Mouse (Mus musculus): Measurements from ENCODE around the gene Calhm2. TPM values are rescaled to one million over a fixed set of nuclear protein-coding genes. Genes with fewer than 3 reads are reported as not detected.
"Not testable (repeated sequence)": the region's sequence is repeated elsewhere in the genome, so short reads cannot be mapped to it uniquely, and the experiment has no call there.

Calhm2 gene
- polyA plus RNA-seq, 1 experiment from 2014 or later, result 0.45 TPM

DNA sequence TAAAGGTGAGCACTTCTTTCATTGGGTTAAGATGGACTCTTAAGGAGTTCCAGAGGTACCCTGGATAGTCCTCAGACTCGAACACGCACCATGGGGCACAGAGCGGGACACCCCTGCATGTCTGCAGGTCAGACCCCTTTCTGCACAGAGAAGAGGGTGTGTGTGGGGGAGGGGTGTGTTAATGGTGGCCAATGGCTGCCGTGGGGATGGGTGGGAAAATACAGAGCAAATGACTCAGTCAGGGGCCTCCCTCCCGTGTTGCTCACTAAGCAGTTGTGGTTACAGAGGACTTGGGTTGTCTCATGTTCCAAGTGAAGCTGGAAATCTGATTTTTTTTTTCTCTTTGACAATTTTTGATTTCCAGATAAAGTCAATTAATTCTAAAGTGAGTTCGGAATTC, 4.3 kb upstream of the Calhm2 start:
- Histone ChIP-seq H3K4me2 (ENCODE audit: low read length) (no peak overlapping the region), H3K36me3 (ENCODE audit: control insufficient read depth, insufficient read depth, low read length) (no peaks in the 10 kb centered on the region), H3K4me1 (ENCODE audit: control insufficient read depth, insufficient read depth, low read length) (peaks cover 11% of the 10 kb centered on the region), H3K27ac (replicated peaks; ENCODE audit: low read depth, low read length) (no peak overlapping the region), H3K4me3 (replicated peaks; ENCODE audit: low read depth, low read length) (no peak overlapping the region), H3K9me3 (ENCODE audit: control insufficient read depth, low read length) (no peaks in the 10 kb centered on the region), H3K9ac (replicated peaks; ENCODE audit: low read length) (no peak overlapping the region), H3K27me3 (ENCODE audit: control insufficient read depth, insufficient read depth, low read length) (no peaks in the 10 kb centered on the region)
- DNase-seq (no peak), ATAC-seq (ENCODE audit: low FRiP score, low TSS enrichment) (no peak)
- 90% methylated on average over 6 of the region's 6 CpGs for WGBS

DNA sequence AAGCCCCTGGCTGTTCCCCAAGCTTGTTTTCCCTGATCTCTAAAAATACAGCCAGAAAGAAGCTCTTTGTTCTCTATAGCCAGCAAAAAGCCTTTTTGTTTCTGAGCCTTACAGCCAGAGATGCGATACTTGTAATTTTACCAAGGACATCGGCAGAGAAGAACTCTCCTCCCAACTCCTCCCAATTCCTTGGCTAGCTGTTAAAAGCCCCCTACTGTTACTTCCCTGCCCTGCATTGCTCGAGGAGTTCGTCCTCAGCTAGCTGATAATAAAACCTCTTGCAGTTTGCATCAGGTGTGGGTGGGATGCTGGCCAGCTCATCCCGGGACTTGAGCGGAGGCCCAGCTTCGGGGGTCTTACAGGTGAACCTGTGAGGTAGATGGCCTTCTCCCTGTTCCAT, 1.5 kb upstream of the Calhm2 start:
- DNase-seq, result peak; percentile 13
- not testable (repeated sequence) for H3K27ac ChIP-seq (replicated peaks; ENCODE audit: low read depth, low read length); H3K36me3 ChIP-seq (ENCODE audit: control insufficient read depth, insufficient read depth, low read length); ATAC-seq (ENCODE audit: low FRiP score, low TSS enrichment); H3K9ac ChIP-seq (replicated peaks; ENCODE audit: low read length); H3K4me2 ChIP-seq (ENCODE audit: low read length); H3K4me3 ChIP-seq (replicated peaks; ENCODE audit: low read depth, low read length); H3K9me3 ChIP-seq (ENCODE audit: control insufficient read depth, low read length); H3K27me3 ChIP-seq (ENCODE audit: control insufficient read depth, insufficient read depth, low read length)
- peaks cover 15% of the 10 kb centered on the region for H3K4me1 ChIP-seq (ENCODE audit: control insufficient read depth, insufficient read depth, low read length)
- WGBS, result 53% methylated on average over 7 of the region's 7 CpGs

GRCm38 (mm10) chr19:47137051-47137581, 978 bp downstream of the Calhm2 start:
- no peak for ATAC-seq (ENCODE audit: low FRiP score, low TSS enrichment)

DNA sequence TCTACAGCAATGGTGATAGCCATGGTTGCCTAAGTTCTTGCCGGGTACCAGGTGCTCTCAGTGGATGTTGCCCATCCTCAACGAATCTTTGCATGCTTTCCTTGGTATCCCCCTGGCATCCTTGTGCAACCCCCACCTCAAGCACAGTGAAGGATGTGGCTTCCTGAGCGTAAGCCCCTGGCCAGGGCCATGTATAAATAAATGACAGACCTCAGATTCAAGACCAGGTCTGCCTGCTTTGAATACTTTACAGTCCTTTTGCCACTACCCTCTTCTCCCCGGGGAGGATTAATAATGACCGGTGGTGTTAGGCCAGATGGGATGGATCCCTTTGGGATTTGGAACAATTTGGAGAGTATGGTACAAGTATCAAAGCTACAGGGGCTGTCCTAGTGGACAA, 1.9 kb downstream of the Calhm2 start:
- H3K9me3 ChIP-seq (ENCODE audit: control insufficient read depth, low read length), result no peaks in the 10 kb centered on the region
- H3K27ac ChIP-seq (replicated peaks; ENCODE audit: low read depth, low read length), result no peak overlapping the region
- no peak overlapping the region for H3K4me3 ChIP-seq (replicated peaks; ENCODE audit: low read depth, low read length)
- DNase-seq (no peak), ATAC-seq (ENCODE audit: low FRiP score, low TSS enrichment) (no peak)
- H3K9ac ChIP-seq (replicated peaks; ENCODE audit: low read length), result no peak overlapping the region
- WGBS, result 83% methylated on average over 5 of the region's 5 CpGs
- H3K4me1 ChIP-seq (ENCODE audit: control insufficient read depth, insufficient read depth, low read length), result peaks cover 15% of the 10 kb centered on the region
- H3K36me3 ChIP-seq (ENCODE audit: control insufficient read depth, insufficient read depth, low read length), result peaks cover 22% of the 10 kb centered on the region
- H3K4me2 ChIP-seq (ENCODE audit: low read length), result no peak overlapping the region
- H3K27me3 ChIP-seq (ENCODE audit: control insufficient read depth, insufficient read depth, low read length), result no peaks in the 10 kb centered on the region

More at GRCm38 (mm10) chr19:47137051-47137581, 978 bp downstream of the Calhm2 start:
- no peaks in the 10 kb centered on the region for H3K27me3 ChIP-seq (ENCODE audit: control insufficient read depth, insufficient read depth, low read length)
- peak overlapping the region; percentile 40; the same call in 1 of the 2 replicates for H3K4me2 ChIP-seq (ENCODE audit: low read length)
- H3K9ac ChIP-seq (replicated peaks; ENCODE audit: low read length), result no peak overlapping the region
- DNase-seq, result no peak
- WGBS, result 51% methylated on average over 6 of the region's 6 CpGs
- peaks cover 15% of the 10 kb centered on the region for H3K4me1 ChIP-seq (ENCODE audit: control insufficient read depth, insufficient read depth, low read length)
- H3K36me3 ChIP-seq (ENCODE audit: control insufficient read depth, insufficient read depth, low read length), result peaks cover 12% of the 10 kb centered on the region
- no peak overlapping the region for H3K27ac ChIP-seq (replicated peaks; ENCODE audit: low read depth, low read length)
- no peaks in the 10 kb centered on the region for H3K9me3 ChIP-seq (ENCODE audit: control insufficient read depth, low read length)
- H3K4me3 ChIP-seq (replicated peaks; ENCODE audit: low read depth, low read length), result no peak overlapping the region

- no peak overlapping the region for H3K4me2 ChIP-seq (ENCODE audit: low read length)
- H3K4me3 ChIP-seq (replicated peaks; ENCODE audit: low read depth, low read length), result no peak overlapping the region
- no peak for ATAC-seq (ENCODE audit: low FRiP score, low TSS enrichment)
- H3K27me3 ChIP-seq (ENCODE audit: control insufficient read depth, insufficient read depth, low read length), result no peaks in the 10 kb centered on the region
- no peak overlapping the region for H3K27ac ChIP-seq (replicated peaks; ENCODE audit: low read depth, low read length)
- DNase-seq, result no peak
- no peaks in the 10 kb centered on the region for H3K9me3 ChIP-seq (ENCODE audit: control insufficient read depth, low read length)
- WGBS, result 89% methylated on average over 17 of the region's 17 CpGs
- peaks cover 15% of the 10 kb centered on the region for H3K4me1 ChIP-seq (ENCODE audit: control insufficient read depth, insufficient read depth, low read length)
- peaks cover 28% of the 10 kb centered on the region for H3K36me3 ChIP-seq (ENCODE audit: control insufficient read depth, insufficient read depth, low read length)
- no peak overlapping the region for H3K9ac ChIP-seq (replicated peaks; ENCODE audit: low read length)
Observed at GRCm38 (mm10) chr19:47135568-47135967, 2.5 kb downstream of the Calhm2 start.

DNA sequence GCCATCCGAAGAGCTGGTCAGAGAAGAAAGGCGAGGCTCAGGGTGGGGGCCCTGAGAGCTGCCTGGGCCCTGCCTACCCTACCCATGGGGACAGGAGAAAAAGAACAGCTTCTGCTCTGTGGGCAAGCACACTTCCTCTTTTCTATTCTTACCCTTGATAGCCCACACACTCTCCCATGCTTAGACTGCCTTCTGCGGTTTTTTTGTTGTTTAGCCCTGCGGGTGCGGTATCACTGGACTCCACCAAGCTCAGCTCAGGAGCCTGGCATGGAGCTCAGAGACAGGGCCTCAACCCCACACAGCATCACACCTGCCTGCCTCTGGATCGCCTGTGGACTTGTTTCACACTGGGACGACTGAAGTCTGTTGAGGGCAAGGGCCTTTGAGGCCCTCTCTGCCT, 4.9 kb downstream of the Calhm2 start:
- Histone ChIP-seq H3K4me1 (ENCODE audit: control insufficient read depth, insufficient read depth, low read length) (peaks cover 11% of the 10 kb centered on the region), H3K36me3 (ENCODE audit: control insufficient read depth, insufficient read depth, low read length) (peaks cover 52% of the 10 kb centered on the region), H3K9me3 (ENCODE audit: control insufficient read depth, low read length) (no peaks in the 10 kb centered on the region), H3K27me3 (ENCODE audit: control insufficient read depth, insufficient read depth, low read length) (no peaks in the 10 kb centered on the region), H3K27ac (replicated peaks; ENCODE audit: low read depth, low read length) (no peak overlapping the region), H3K4me3 (replicated peaks; ENCODE audit: low read depth, low read length) (no peak overlapping the region), H3K4me2 (ENCODE audit: low read length) (no peak overlapping the region), H3K9ac (replicated peaks; ENCODE audit: low read length) (no peak overlapping the region)
- ATAC-seq (ENCODE audit: low FRiP score, low TSS enrichment) (no peak), DNase-seq (no peak)
- WGBS, result 95% methylated on average over 7 of the region's 7 CpGs

GRCm38 (mm10) chr19:47130551-47131125, 7.5 kb downstream of the Calhm2 start:
- no peaks in the 10 kb centered on the region for H3K9me3 ChIP-seq (ENCODE audit: control insufficient read depth, low read length)
- 96% methylated on average over 15 of the region's 15 CpGs for WGBS
- no peak overlapping the region for H3K4me3 ChIP-seq (replicated peaks; ENCODE audit: low read depth, low read length)
- H3K36me3 ChIP-seq (ENCODE audit: control insufficient read depth, insufficient read depth, low read length), result peaks cover 77% of the 10 kb centered on the region
- ATAC-seq (ENCODE audit: low FRiP score, low TSS enrichment) (no peak), DNase-seq (no peak)
- H3K27me3 ChIP-seq (ENCODE audit: control insufficient read depth, insufficient read depth, low read length), result no peaks in the 10 kb centered on the region
- H3K9ac ChIP-seq (replicated peaks; ENCODE audit: low read length), result no peak overlapping the region
- H3K4me2 ChIP-seq (ENCODE audit: low read length), result no peak overlapping the region
- H3K27ac ChIP-seq (replicated peaks; ENCODE audit: low read depth, low read length), result no peak overlapping the region
- no peaks in the 10 kb centered on the region for H3K4me1 ChIP-seq (ENCODE audit: control insufficient read depth, insufficient read depth, low read length)

DNA sequence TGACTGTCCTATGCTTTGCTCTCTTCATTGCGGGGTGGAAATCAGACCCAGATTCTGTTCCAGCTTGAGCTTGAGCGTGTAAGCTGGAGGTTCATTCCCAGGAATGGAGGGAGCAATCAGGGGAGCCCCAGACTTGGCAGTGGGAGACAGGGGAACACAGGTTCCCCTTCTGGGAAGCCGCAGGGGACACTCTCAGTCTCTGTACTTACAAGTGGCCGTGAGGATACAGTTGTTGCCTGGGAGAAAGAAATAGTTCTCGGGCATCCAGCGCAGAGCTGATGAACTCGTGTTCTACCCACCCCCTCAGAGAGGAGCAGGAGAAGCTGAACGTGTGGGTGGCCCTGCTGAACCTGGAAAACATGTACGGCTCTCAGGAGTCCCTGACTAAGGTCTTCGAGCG, 9.3 kb downstream of the Calhm2 start:
- H3K27ac ChIP-seq (replicated peaks; ENCODE audit: low read depth, low read length), result no peak overlapping the region
- peaks cover 92% of the 10 kb centered on the region for H3K36me3 ChIP-seq (ENCODE audit: control insufficient read depth, insufficient read depth, low read length)
- H3K4me1 ChIP-seq (ENCODE audit: control insufficient read depth, insufficient read depth, low read length), result no peaks in the 10 kb centered on the region
- WGBS, result 91% methylated on average over 11 of the region's 11 CpGs
- DNase-seq (no peak), ATAC-seq (ENCODE audit: low FRiP score, low TSS enrichment) (no peak)
- H3K27me3 ChIP-seq (ENCODE audit: control insufficient read depth, insufficient read depth, low read length), result no peaks in the 10 kb centered on the region
- no peak overlapping the region for H3K9ac ChIP-seq (replicated peaks; ENCODE audit: low read length)
- no peak overlapping the region for H3K4me2 ChIP-seq (ENCODE audit: low read length)
- no peak overlapping the region for H3K4me3 ChIP-seq (replicated peaks; ENCODE audit: low read depth, low read length)
- no peaks in the 10 kb centered on the region for H3K9me3 ChIP-seq (ENCODE audit: control insufficient read depth, low read length)

DNA sequence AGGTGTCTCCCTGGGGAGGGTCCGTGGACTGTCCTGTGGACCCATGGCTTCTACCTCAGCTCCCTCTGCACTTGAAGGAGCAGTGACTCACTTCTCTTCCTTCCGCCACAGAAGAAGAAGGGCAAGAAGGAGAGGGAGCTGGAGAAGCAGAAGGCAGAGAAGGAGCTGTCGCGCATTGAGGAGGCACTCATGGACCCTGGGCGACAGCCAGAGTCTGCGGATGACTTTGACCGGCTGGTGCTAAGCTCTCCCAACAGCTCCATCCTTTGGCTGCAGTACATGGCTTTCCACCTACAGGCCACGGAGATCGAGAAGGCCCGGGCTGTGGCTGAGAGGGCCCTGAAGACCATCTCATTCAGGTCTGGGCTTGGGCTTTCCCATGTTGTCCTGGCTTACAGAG, 9.9 kb downstream of the Calhm2 start:
- WGBS, result 97% methylated on average over 10 of the region's 10 CpGs
- no peak for ATAC-seq (ENCODE audit: low FRiP score, low TSS enrichment)
- no peaks in the 10 kb centered on the region for H3K4me1 ChIP-seq (ENCODE audit: control insufficient read depth, insufficient read depth, low read length)
- H3K9ac ChIP-seq (replicated peaks; ENCODE audit: low read length), result no peak overlapping the region
- no peak for DNase-seq
- H3K4me2 ChIP-seq (ENCODE audit: low read length), result no peak overlapping the region
- no peak overlapping the region for H3K4me3 ChIP-seq (replicated peaks; ENCODE audit: low read depth, low read length)
- H3K9me3 ChIP-seq (ENCODE audit: control insufficient read depth, low read length), result no peaks in the 10 kb centered on the region
- peaks cover 94% of the 10 kb centered on the region for H3K36me3 ChIP-seq (ENCODE audit: control insufficient read depth, insufficient read depth, low read length)
- no peaks in the 10 kb centered on the region for H3K27me3 ChIP-seq (ENCODE audit: control insufficient read depth, insufficient read depth, low read length)
- H3K27ac ChIP-seq (replicated peaks; ENCODE audit: low read depth, low read length), result no peak overlapping the region

All from midbrain, embryonic 14.5 days (tissue).